Mouse (Mus musculus): Measurements from ENCODE around the gene Scly. TPM values are rescaled to one million over a fixed set of nuclear protein-coding genes. Genes with fewer than 3 reads are reported as not detected.

Gene Scly
- total RNA-seq, 2 experiments from 2014 or later: 9.2 to 11.3 TPM

- intact Hi-C loops (cut with DNase I): no loop called here
- no peak for DNase-seq
Measured at GRCm38 (mm10) chr1:91299026-91299706, 1.0 kb downstream of the Scly start.

- peak; percentile 63 for DNase-seq
- intact Hi-C loops (cut with DNase I): no loop called here
Measured at GRCm38 (mm10) chr1:91299707-91300426, 1.7 kb downstream of the Scly start.

GRCm38 (mm10) chr1:91301206-91301920 is 3.2 kb downstream of the Scly start:
- no peak for DNase-seq
- intact Hi-C loops (cut with DNase I): no loop called here

GRCm38 (mm10) chr1:91302021-91302420 is 3.9 kb downstream of the Scly start:
- intact Hi-C loops (cut with DNase I): no loop called here
- DNase-seq: no peak

- intact Hi-C loops (cut with DNase I): no loop called here
- DNase-seq: no peak
Measured at GRCm38 (mm10) chr1:91304621-91305020, 6.5 kb downstream of the Scly start.

GRCm38 (mm10) chr1:91309366-91310085 is 11.4 kb downstream of the Scly start:
- intact Hi-C loops (cut with DNase I): no loop called here
- DNase-seq: no peak

- no peak for DNase-seq
- intact Hi-C loops (cut with DNase I): no loop called here
Measured at GRCm38 (mm10) chr1:91312273-91312672, 14.1 kb downstream of the Scly start.

- DNase-seq: no peak
- intact Hi-C loops (cut with DNase I): no loop called here
Measured at GRCm38 (mm10) chr1:91313251-91313650, 15.1 kb downstream of the Scly start.

GRCm38 (mm10) chr1:91317656-91318055 is 19.5 kb downstream of the Scly start:
- DNase-seq: no peak
- intact Hi-C loops (cut with DNase I): no loop called here

GRCm38 (mm10) chr1:91321760-91322438 is 23.8 kb downstream of the Scly start, which contains the start of gene Espnl:
Gene Espnl, plus strand, starts transcription at chr1:91322075.
- intact Hi-C loops (cut with DNase I): no loop called here
- DNase-seq: peak; percentile 70

- intact Hi-C loops (cut with DNase I): no loop called here
Measured at GRCm38 (mm10) chr1:91324646-91325045, 26.5 kb downstream of the Scly start.

GRCm38 (mm10) chr1:91325488-91326042 is 27.4 kb downstream of the Scly start:
- intact Hi-C loops (cut with DNase I): no loop called here
- no peak for DNase-seq

More at GRCm38 (mm10) chr1:91324646-91325045, 26.5 kb downstream of the Scly start:
- DNase-seq: no peak

- intact Hi-C loops (cut with DNase I): no loop called here
- DNase-seq: no peak
Measured at GRCm38 (mm10) chr1:91332102-91332501, 34.0 kb downstream of the Scly start.

GRCm38 (mm10) chr1:91333582-91333981 is 35.4 kb downstream of the Scly start:
- intact Hi-C loops (cut with DNase I): no loop called here
- DNase-seq: no peak

- DNase-seq: no peak
- intact Hi-C loops (cut with DNase I): no loop called here
Measured at GRCm38 (mm10) chr1:91337355-91337754, 39.2 kb downstream of the Scly start.

GRCm38 (mm10) chr1:91344001-91344400 is 45.9 kb downstream of the Scly start:
- intact Hi-C loops (cut with DNase I): no loop called here
- peak; percentile 77 for DNase-seq

- intact Hi-C loops (cut with DNase I): no loop called here
- DNase-seq: peak; percentile 42
Measured at GRCm38 (mm10) chr1:91344921-91345685, 47.0 kb downstream of the Scly start.

GRCm38 (mm10) chr1:91346892-91347291 is 48.8 kb downstream of the Scly start:
- intact Hi-C loops (cut with DNase I): no loop called here
- DNase-seq: peak; percentile 65

GRCm38 (mm10) chr1:91350841-91351240 is 52.7 kb downstream of the Scly start, which contains the start of gene Klhl30:
Gene Klhl30, plus strand, starts transcription at chr1:91351016.
- no peak for DNase-seq
- intact Hi-C loops (cut with DNase I): no loop called here

All from left cerebral cortex, postnatal 4 days (tissue).